Mouse (Mus musculus): ENCODE results near the gene Dffa. TPM values are rescaled to one million over a fixed set of nuclear protein-coding genes. Genes with fewer than 3 reads are reported as not detected.

The Dffa gene
- total RNA-seq (2023) = 13.7 and 17.6 TPM in 2 replicates

DNA sequence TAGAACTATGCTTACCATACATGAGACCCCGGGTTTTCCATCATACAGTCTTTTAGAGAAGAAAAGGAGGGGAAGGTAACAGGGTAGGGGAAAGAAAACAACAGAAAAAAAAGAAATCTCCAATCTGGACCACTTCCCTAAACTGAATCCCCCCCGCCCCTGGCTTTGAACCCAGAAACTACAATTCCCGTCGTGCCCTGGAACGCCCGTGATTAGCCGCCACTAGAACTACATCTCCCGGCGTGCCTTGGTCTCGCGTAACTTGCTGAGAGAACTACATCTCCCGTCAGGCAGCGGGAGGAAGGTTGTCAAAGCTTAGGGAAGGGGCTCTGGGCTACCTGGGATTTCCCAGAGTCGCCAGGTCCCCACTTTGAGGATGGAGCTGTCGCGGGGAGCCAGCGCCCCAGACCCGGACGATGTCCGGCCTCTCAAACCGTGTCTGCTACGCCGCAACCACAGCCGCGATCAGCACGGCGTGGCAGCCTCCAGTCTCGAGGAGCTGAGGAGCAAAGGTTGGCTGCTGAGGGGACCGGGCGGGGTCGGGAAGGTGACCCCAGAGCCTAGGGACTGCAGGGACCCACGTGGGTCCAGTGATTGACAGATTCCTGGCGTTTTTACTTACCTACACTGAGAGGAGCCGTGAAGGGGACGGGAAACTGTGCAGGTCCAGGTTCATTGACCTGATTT, at the start of gene Dffa:
Gene Dffa, plus strand, starts transcription at position 272 of the 687 bp plus-strand sequence.

DNA sequence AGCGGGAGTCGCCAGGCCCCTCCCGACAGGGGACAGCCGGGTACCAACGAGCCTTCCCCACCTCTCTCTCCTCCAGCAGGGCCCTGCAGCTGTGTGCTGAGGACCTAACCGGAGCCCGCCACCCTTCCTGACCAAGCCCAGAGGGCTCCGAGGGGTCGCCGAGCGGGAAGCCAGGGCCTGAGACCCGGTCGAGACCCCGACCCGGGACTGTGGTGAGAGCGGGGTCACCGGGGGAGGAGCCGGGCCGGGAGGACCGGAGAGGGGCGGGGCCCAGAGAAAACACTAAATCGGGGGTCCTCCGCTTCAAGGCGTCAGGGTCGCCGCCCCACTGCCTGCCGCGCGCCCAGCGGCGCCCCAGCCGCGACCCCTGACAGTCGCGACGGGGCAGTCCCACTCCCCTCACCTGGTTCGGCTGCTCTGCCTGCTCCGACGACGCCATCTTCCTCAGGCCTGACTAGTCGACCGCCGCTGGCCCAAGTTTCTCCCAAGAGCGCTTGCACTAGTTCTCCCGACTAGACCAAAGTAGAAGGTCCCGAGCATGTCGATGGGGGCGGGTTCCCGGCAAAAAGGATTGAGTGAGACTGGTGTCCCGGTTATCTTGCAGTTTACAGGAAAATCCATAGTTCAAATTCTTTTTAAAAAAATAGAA, 4.5 kb upstream of the Dffa start, which contains the start of gene Pex14:
Gene Pex14, minus strand, starts transcription at position 508 of the 649 bp plus-strand sequence.

DNA sequence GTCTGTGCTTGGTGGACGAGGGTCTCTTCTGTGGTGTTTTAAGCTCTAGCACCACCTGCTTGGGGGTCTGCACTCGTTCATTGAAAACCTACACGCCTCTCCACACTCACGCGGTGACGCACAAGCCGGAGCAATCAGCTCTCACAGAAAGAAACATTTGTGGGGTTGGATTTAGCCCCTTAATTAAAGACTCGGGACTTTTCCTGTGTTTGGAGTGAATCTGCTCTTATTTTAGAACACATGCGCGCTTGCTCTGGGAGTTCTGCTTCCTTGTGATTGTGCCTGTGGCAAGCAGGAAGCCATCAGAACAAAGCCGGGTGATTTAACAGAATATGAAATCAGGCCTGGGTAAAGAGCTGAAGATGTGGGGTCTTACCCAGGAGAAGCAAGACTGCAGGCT, 22.7 kb downstream of the Dffa start, which contains the start of gene Cort:
Gene Cort, minus strand, starts transcription at position 101 of the 400 bp plus-strand sequence.

DNA sequence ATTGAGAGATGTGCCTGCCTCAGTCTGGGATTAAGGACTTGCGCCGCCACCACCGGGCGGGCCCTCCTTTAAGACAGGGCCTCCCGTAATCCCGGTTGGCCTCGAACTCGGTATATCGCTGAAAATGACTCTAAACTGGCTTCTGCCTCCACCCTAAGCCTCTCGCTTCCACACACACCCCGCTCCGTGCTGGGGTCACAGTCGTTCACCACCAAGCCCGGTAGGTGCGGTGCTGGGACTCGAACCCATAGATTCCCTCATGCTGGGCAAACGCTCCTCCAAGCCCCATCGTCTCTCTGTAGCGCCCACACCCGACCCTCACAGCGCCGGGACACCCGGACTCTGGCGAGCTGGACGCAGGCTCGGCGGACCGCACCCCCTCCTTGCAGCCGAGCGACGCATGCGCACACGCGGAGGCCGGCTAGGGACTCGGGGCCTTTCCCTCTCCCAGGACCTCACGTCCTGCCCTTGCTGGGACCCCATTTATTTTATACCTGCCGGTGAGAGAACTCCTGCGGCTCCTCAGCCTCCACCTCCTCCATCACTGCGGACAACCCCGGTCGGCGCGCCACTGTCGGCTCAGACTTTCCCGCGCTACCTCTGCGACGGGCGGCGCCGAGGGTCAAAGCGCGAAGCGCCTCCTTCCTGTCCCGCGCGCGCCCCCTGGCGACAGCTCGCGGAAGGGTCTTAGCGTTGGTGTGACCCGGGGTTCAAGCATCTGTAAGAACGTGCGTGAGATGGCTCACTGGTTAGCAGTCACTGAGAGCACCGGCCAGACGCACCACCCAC, 33.2 kb downstream of the Dffa start, which contains the start of gene Cenps:
Gene Cenps, minus strand, starts transcription at position 648 of the 789 bp plus-strand sequence.

DNA sequence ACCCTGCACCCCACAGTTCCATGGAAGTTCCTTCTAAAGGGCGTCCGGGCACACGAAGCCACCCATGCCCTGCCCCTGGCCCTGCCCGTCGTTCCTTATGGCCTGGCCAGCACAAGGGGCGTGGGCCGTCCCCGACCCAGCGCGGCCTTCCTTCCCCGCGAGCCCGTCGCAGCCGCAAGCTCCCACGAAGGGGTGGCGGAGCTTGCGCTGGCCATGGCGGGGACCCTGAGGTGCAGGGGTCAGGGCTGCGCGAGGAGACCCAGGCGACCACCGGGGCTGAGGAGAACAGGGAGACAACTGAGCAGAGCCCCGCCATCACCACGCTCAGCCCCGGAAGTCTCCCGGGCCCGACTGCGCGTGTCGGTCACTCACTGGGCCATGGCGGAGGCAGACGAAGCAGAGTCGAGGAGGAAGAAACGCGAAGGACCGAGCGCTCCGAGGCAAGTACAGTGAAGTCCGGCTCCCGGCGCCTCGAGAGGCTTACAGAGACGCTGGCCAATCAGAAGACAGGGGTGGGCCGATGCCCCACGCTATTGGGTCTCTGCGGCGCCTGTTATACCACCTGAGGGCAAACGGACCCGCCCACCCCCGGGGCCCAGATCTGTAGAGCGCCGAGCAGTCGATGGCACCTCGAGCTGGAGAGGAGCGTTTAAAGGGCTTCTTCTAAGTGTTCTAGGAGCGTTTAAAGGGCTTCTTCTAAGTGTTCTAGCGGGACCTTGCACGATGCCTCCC, 62.4 kb downstream of the Dffa start, which contains the start of gene Pgd:
Gene Pgd, minus strand, starts transcription at position 557 of the 732 bp plus-strand sequence.

Other genes with a start within 250 kb of the Dffa start
- gene Pex14, start 4.3 kb upstream of the Dffa start, total RNA-seq (2023) = 14.9 TPM in 2 replicates
- gene Cort, start 22.6 kb downstream of the Dffa start, total RNA-seq (2023) = 1.0 and 1.1 TPM in 2 replicates
- gene Cenps, start 33.5 kb downstream of the Dffa start, total RNA-seq (2023) = 8.7 and 13.1 TPM in 2 replicates
- 738 and 813 TPM in 2 replicates for gene Pgd, start 62.6 kb downstream of the Dffa start, total RNA-seq (2023)
- gene Kif1b, start 203.5 kb downstream of the Dffa start, total RNA-seq (2023) = 52.6 and 66.9 TPM in 2 replicates

Data from neutrophil, adult 65 days (primary cell).